ENCODE assay signal across 17 mouse cellular contexts in the genomic region with DNA sequence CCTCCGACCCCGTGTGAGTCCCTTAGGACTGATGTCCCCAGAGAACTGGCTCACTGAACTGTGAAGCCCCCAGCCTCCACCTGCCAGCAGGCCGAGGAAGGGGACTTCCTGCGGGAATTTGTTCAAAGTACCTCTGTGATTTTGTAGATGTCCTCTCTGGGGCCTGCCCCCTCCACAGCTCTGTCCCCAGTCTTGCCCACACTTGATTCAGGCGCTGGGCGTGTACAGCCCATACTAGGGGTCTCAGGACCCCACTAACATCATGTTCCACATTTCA. TPM values are rescaled to one million over a fixed set of nuclear protein-coding genes. Genes with fewer than 3 reads are reported as not detected.
"Had no signal": no experiment of that assay in that cellular context is flagged by ENCODE, and none has a peak within 500 bp of the region (broad histone marks: within the 10 kb centered on the region; RNA-seq: fewer than 3 reads in every experiment).

No protein-coding gene starts in this region.

- H3K9me3 ChIP-seq: intestine, embryonic 15.5 days; limb, embryonic 13.5 days; liver, embryonic 15.5 days; megakaryocyte, embryonic 14.5 days; midbrain, embryonic 12.5 days had no signal

- H3K4me3 ChIP-seq: liver, embryonic 15.5 days had no signal

- H3K36me3 ChIP-seq: intestine, embryonic 15.5 days; limb, embryonic 13.5 days; liver, embryonic 15.5 days; midbrain, embryonic 12.5 days had no signal

- H3K9ac ChIP-seq: intestine, embryonic 15.5 days; liver, embryonic 15.5 days; lung, embryonic 14.5 days; midbrain, embryonic 12.5 days had no signal

- DNase-seq: kidney, adult 8-10 months; kidney, postnatal 36 days; layer of hippocampus, adult 9-11 months; layer of hippocampus, postnatal 36 days; lung, embryonic 14.5 days; lung, postnatal 14 days; right cerebral cortex, postnatal 14 days; thymus, adult 18-20 months; thymus, postnatal 25 days had no signal

- ATAC-seq: intestine, embryonic 15.5 days had no signal

- H3K27ac ChIP-seq: intestine, embryonic 15.5 days; kidney, postnatal 0 days; limb, embryonic 13.5 days; liver, embryonic 15.5 days; macrophage; midbrain, embryonic 12.5 days had no signal

RNA-seq across cellular contexts. Expression of a gene that starts 2.2 kb away (rescaled TPM):
- polyA plus RNA-seq: neural tube, embryonic 14.5 days had no signal
